Mouse (Mus musculus) forebrain, embryonic 13.5 days (tissue): Measurements from ENCODE around the gene Tcf7l1. TPM values are rescaled to one million over a fixed set of nuclear protein-coding genes. Genes with fewer than 3 reads are reported as not detected.

ENCODE experiments used
- ATAC-seq: fragments of 200-750 bp; cut with Nextera tagmentation; 2 replicates; pipeline ENCODE4 v1.8.0; 2017
- H3K27ac ChIP-seq: fragments of 300-500 bp; sonication (generic); 2 replicates; pipeline ENCODE4 v1.5.1; 2015; ENCODE audit warnings: inconsistent platforms, mild to moderate bottlenecking, moderate library complexity
- H3K27me3 ChIP-seq: fragments of 300-500 bp; sonication (generic); 2 replicates; pipeline ENCODE4 v1.6.1; 2015; ENCODE audit warnings: mild to moderate bottlenecking, inconsistent platforms
- H3K36me3 ChIP-seq: fragments of 300-500 bp; sonication (generic); 2 replicates; pipeline ENCODE4 v1.6.1; 2015; ENCODE audit warnings: mild to moderate bottlenecking, inconsistent platforms; ENCODE audit not compliant: poor library complexity, severe bottlenecking
- H3K4me1 ChIP-seq: fragments of 300-500 bp; sonication (generic); 2 replicates; pipeline ENCODE4 v1.6.1; 2015; ENCODE audit warnings: inconsistent platforms
- H3K4me2 ChIP-seq: fragments of 300-500 bp; sonication (generic); 2 replicates; pipeline ENCODE4 v1.6.1; 2015; ENCODE audit warnings: inconsistent platforms, mild to moderate bottlenecking, moderate library complexity
- H3K4me3 ChIP-seq: fragments of 300-500 bp; sonication (generic); 2 replicates; pipeline ENCODE4 v1.5.1; 2015; ENCODE audit warnings: mild to moderate bottlenecking, inconsistent platforms
- H3K9ac ChIP-seq: fragments of 300-500 bp; sonication (generic); 2 replicates; pipeline ENCODE4 v1.6.1; 2015; ENCODE audit warnings: mild to moderate bottlenecking, inconsistent platforms
- H3K9me3 ChIP-seq: fragments of 300-500 bp; sonication (generic); replicated peaks from 2 replicates; pipeline ENCODE4 v1.6.1; 2016; ENCODE audit warnings: inconsistent platforms
- WGBS: fragments of 180-500 bp; shearing (Covaris S2); methylation state at CpG from one replicate; pipeline ENCODE4 v1.1.7; 2015; 5-methylcytosine and 5-hydroxymethylcytosine counted together
- polyA plus RNA-seq: library from polyadenylated mRNA; unstranded; fragments of >200 nt; fragmentation: Nextera tagmentation; extraction: Ambion mirVana; gene quantifications from 2 replicates; pipeline ENCODE4 v1.2.1, GENCODE M21; 2015

The Tcf7l1 gene
- polyA plus RNA-seq, 1 experiment from 2014 or later, result 13.8 TPM

DNA sequence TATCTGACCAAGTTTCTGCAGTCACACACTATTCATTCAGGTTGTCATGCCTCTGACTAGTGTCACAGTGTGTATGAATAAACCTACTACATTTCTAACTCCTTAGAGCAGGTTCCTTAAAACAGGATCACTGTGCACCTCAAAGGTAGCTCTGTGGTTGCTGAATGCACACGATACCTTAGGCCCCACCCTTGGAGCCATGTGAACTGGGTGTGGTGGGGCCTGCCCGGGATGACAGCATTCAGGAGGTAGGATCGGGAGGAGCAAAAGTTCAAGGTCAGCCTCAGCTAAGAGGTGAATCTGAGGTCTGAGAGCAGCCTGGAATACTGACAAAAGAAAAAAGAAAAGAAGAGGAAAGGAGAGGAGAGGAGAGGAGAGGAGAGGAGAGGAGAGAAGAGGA is 19.3 kb upstream of the Tcf7l1 start:
- Histone ChIP-seq H3K9ac (no peak overlapping the region), H3K27me3 (no peaks in the 10 kb centered on the region), H3K27ac (no peak overlapping the region), H3K4me3 (no peak overlapping the region), H3K36me3 (no peaks in the 10 kb centered on the region), H3K4me2 (no peak overlapping the region), H3K4me1 (no peaks in the 10 kb centered on the region), H3K9me3 (no peaks in the 10 kb centered on the region)
- 73% methylated on average over 3 of the region's 3 CpGs for WGBS
- ATAC-seq, result no peak

DNA sequence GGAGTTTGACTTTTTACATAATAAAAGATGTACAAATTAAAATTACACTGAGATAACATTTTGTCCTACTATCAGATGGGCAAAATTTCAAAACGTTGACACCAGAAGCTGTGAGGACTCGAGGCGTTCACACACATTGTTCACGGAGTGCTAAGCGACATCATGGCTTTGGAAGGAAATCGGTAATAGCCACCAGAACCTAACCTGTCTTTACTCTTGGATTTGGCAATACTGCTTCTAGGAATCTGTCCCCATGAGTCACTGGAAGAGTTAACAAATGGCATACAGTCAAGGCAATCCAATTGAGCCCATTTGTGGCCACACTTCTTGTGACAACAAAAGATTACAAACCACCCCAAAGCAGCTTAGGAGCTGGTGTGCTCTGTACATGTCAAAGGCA is 14.6 kb upstream of the Tcf7l1 start:
- no peak overlapping the region for H3K4me2 ChIP-seq
- no peak overlapping the region for H3K4me3 ChIP-seq
- no peaks in the 10 kb centered on the region for H3K27me3 ChIP-seq
- H3K9me3 ChIP-seq, result no peaks in the 10 kb centered on the region
- H3K4me1 ChIP-seq, result no peaks in the 10 kb centered on the region
- no peak for ATAC-seq
- no peaks in the 10 kb centered on the region for H3K36me3 ChIP-seq
- H3K9ac ChIP-seq, result no peak overlapping the region
- WGBS, result 95% methylated on average over 6 of the region's 6 CpGs
- H3K27ac ChIP-seq, result no peak overlapping the region

GRCm38 (mm10) chr6:72802119-72802518 is 13.1 kb upstream of the Tcf7l1 start:
- WGBS, result 84% methylated on average over 6 of the region's 6 CpGs

GRCm38 (mm10) chr6:72800641-72801040 is 11.6 kb upstream of the Tcf7l1 start:
- WGBS, result 31% methylated on average over 2 of the region's 2 CpGs
- Histone ChIP-seq H3K27me3 (no peaks in the 10 kb centered on the region), H3K27ac (no peak overlapping the region), H3K4me3 (no peak overlapping the region), H3K9me3 (no peaks in the 10 kb centered on the region), H3K36me3 (no peaks in the 10 kb centered on the region), H3K9ac (no peak overlapping the region), H3K4me2 (no peak overlapping the region), H3K4me1 (no peaks in the 10 kb centered on the region)
- no peak for ATAC-seq

More at GRCm38 (mm10) chr6:72802119-72802518, 13.1 kb upstream of the Tcf7l1 start:
- H3K4me3 ChIP-seq, result no peak overlapping the region
- no peak overlapping the region for H3K4me2 ChIP-seq
- no peaks in the 10 kb centered on the region for H3K9me3 ChIP-seq
- H3K4me1 ChIP-seq, result no peaks in the 10 kb centered on the region
- ATAC-seq, result no peak
- H3K27ac ChIP-seq, result no peak overlapping the region
- H3K27me3 ChIP-seq, result no peaks in the 10 kb centered on the region
- no peaks in the 10 kb centered on the region for H3K36me3 ChIP-seq
- H3K9ac ChIP-seq, result no peak overlapping the region

DNA sequence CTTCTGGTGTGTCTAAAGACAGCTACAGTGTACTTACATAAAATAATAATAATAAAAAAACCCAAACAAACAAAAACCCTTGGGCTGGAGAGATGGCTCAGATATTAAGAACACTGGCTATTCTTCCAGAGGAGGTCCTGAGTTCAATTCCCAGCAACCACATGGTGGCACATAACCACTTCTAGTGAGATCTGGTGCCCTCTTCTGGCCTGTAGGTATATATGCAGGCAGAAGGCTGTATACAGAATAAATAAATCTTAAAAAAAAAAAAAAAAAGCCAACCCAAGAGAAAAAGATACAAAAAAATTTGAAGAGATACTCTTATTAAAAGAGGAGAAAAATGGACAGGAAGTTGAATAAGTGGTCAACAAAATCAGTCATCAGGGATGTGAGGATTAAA is 8.7 kb upstream of the Tcf7l1 start:
- H3K27me3 ChIP-seq, result no peaks in the 10 kb centered on the region
- no peak overlapping the region for H3K9ac ChIP-seq

DNA sequence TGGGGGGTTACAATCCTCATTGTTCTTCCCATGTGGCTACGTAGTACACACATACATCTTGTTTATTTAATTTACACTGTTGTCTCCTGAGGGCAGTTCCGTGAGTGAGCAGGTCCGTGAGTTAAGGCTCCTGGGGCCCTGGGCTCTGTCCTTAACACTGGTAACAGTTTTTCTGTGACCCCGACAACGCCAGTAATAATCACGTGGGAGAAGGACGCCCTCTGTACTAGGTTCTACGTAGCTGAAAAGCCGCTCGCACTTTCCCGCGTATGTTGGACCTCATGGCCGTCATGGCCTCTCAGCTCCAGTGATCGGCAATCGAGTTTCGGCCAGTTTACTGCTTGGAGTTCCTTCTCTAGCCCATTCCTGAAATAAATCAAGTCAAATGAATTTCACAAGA is 6.4 kb upstream of the Tcf7l1 start:
- H3K4me3 ChIP-seq, result no peak overlapping the region
- no peak overlapping the region for H3K27ac ChIP-seq
- H3K27me3 ChIP-seq, result 0 out of 2 replicates have a peak, but pooled peaks cover 4% of the 10 kb centered on the region
- H3K9ac ChIP-seq, result no peak overlapping the region
- H3K36me3 ChIP-seq, result no peaks in the 10 kb centered on the region
- WGBS, result 56% methylated on average over 16 of the region's 16 CpGs
- H3K9me3 ChIP-seq, result no peaks in the 10 kb centered on the region
- no peaks in the 10 kb centered on the region for H3K4me1 ChIP-seq
- no peak for ATAC-seq
- no peak overlapping the region for H3K4me2 ChIP-seq

More for the DNA sequence above, 8.7 kb upstream of the Tcf7l1 start:
- ATAC-seq, result no peak
- H3K27ac ChIP-seq, result no peak overlapping the region
- no peaks in the 10 kb centered on the region for H3K9me3 ChIP-seq
- no peak overlapping the region for H3K4me2 ChIP-seq
- no peaks in the 10 kb centered on the region for H3K4me1 ChIP-seq
- H3K4me3 ChIP-seq, result no peak overlapping the region
- H3K36me3 ChIP-seq, result no peaks in the 10 kb centered on the region

DNA sequence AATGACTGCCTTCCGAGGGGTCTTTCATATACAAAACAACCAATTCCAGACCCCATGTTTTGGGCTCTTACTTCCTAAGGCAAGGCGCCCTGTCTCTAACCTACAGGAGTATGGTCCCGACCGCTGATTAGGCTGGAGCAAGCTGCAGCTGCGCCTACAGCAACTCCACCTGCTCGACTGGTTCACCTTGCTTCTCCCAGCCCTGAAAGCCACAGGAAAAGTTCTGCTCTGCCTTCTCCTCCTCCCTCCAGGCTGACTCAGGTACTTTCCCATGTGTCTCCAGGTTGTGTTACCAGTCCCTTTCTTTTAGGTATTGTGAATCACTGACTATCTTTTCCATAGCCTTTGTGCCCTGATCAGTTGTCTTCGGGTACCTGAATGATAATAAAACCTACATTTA is 5.8 kb upstream of the Tcf7l1 start:
- WGBS, result 56% methylated on average over 7 of the region's 7 CpGs
- no peaks in the 10 kb centered on the region for H3K4me1 ChIP-seq
- no peak overlapping the region for H3K4me2 ChIP-seq
- no peak for ATAC-seq
- no peak overlapping the region for H3K9ac ChIP-seq
- H3K27me3 ChIP-seq, result 0 out of 2 replicates have a peak, but pooled peaks cover 4% of the 10 kb centered on the region
- no peaks in the 10 kb centered on the region for H3K36me3 ChIP-seq
- no peak overlapping the region for H3K27ac ChIP-seq
- H3K9me3 ChIP-seq, result no peaks in the 10 kb centered on the region
- H3K4me3 ChIP-seq, result no peak overlapping the region

DNA sequence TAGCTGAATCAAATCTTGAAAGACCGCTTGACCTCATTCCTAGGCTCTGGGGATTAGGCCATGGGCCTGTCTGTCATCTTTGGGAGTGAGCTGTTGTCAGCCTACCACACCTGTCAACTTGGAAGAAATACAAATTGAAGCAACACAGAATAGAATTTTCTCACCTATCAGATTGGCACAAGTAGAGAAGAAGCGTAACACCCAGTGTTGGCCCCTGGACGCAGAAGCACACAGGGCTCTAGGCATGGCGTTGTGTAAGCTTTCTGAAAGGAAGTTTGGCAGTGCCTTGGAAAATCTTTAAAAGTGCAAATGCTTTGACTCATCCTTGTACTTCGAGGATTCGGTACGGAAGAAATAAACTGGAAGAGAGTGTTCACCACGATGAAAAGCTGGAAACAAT is 3.6 kb upstream of the Tcf7l1 start:
- ATAC-seq, result no peak
- H3K27me3 ChIP-seq, result 0 out of 2 replicates have a peak, but pooled peaks cover 4% of the 10 kb centered on the region
- H3K9ac ChIP-seq, result no peak overlapping the region
- no peak overlapping the region for H3K4me3 ChIP-seq
- no peaks in the 10 kb centered on the region for H3K9me3 ChIP-seq
- no peak overlapping the region for H3K27ac ChIP-seq
- no peaks in the 10 kb centered on the region for H3K36me3 ChIP-seq
- H3K4me1 ChIP-seq, result peaks cover 9% of the 10 kb centered on the region
- H3K4me2 ChIP-seq, result no peak overlapping the region
- WGBS, result 93% methylated on average over 8 of the region's 8 CpGs

DNA sequence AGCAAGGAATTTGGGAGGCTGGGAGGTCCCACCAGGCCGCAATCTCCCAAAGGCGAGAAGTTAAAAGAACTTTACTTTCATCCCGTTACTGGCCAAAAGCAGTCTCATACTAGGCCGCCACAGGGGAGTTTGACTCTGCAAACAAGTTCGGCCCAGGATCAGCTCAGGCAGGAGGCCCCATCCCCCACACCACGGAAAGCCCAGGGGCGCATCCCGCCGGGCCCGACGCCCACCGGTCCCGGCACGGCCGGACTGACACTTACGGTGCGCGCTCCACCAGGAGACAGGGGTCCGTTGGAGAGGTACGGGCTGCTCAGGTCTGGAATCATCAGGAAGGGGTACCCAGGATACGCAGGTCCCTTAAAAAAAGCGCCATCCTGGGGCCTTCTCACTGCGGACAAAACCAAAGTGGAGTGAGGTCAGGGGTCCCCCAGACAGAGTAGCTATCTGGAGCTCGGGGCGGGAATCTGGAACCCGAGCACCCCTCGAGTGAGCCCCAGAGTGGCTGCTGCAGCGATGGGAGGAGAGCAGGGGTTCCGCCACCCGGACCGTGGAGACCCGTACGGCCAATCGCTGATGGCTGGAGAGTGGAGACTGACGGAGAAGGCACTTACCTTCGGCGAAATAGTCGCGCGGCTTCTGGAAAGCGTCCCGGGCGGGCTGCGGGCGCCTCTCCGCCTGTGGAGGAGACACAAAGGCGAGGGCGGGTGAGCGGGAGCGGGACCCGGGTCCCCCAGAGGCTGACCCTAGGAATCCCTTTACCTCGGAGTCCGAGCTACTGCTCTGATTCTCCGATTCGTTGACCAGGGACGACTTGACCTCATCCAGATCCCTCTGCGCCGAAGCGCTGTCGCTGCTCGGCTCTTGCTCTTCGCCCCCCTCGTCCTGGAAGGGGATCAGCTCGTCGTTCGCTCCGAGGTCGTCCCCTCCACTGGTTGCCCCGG is 834 bp downstream of the Tcf7l1 start:
- peaks cover 8% of the 10 kb centered on the region; the same call in 1 of the 2 replicates for H3K36me3 ChIP-seq
- H3K4me3 ChIP-seq, result peak overlapping the region; percentile 76
- 0 out of 2 replicates have a peak, but pooled peaks cover 4% of the 10 kb centered on the region for H3K27me3 ChIP-seq
- H3K9ac ChIP-seq, result peak overlapping the region; percentile 84
- peak overlapping the region; percentile 93 for H3K4me2 ChIP-seq
- no peaks in the 10 kb centered on the region for H3K9me3 ChIP-seq
- WGBS, result under 1% methylated on average over 62 of the region's 69 CpGs
- peak overlapping the region; percentile 74; the same call in 1 of the 2 replicates for H3K27ac ChIP-seq
- peaks cover 22% of the 10 kb centered on the region for H3K4me1 ChIP-seq
- peak; percentile 11 for ATAC-seq

- Histone ChIP-seq H3K4me3 (peak overlapping the region; percentile 76), H3K27me3 (0 out of 2 replicates have a peak, but pooled peaks cover 4% of the 10 kb centered on the region), H3K27ac (no peak overlapping the region), H3K9me3 (no peaks in the 10 kb centered on the region), H3K9ac (peak overlapping the region; percentile 84), H3K36me3 (peaks cover 8% of the 10 kb centered on the region; the same call in 1 of the 2 replicates), H3K4me2 (peak overlapping the region; percentile 93), H3K4me1 (peaks cover 22% of the 10 kb centered on the region)
- peak; percentile 12; the same call in 1 of the 2 replicates for ATAC-seq
- WGBS, result under 1% methylated on average over 19 of the region's 19 CpGs
Measured at GRCm38 (mm10) chr6:72787322-72787947, 1.6 kb downstream of the Tcf7l1 start.

- no peak for ATAC-seq
- Histone ChIP-seq H3K4me1 (peaks cover 22% of the 10 kb centered on the region), H3K9ac (no peak overlapping the region), H3K9me3 (no peaks in the 10 kb centered on the region), H3K4me3 (no peak overlapping the region), H3K4me2 (no peak overlapping the region), H3K27ac (no peak overlapping the region), H3K27me3 (no peaks in the 10 kb centered on the region), H3K36me3 (peaks cover 25% of the 10 kb centered on the region)
- 93% methylated on average over 4 of the region's 4 CpGs for WGBS
Measured at GRCm38 (mm10) chr6:72783780-72784179, 5.3 kb downstream of the Tcf7l1 start.
